Mouse (Mus musculus) forebrain, postnatal 0 days (tissue): ENCODE data around the gene Nhsl1. TPM values are rescaled to one million over a fixed set of nuclear protein-coding genes. Genes with fewer than 3 reads are reported as not detected.

Experiments
- ATAC-seq: fragments of 200-750 bp; cut with Nextera tagmentation; 2 replicates; pipeline ENCODE4 v1.8.0; 2017; ENCODE audit warnings: mild to moderate bottlenecking, moderate library complexity
- DNase-seq: peaks from one replicate; pipeline ENCODE4 v3.0.0-alpha.2; 2015
- H3K27ac ChIP-seq: fragments of 300-500 bp; sonication (generic); 2 replicates; pipeline ENCODE4 v1.5.1; 2014; ENCODE audit warnings: low read depth, mild to moderate bottlenecking, antibody characterized with exemption, low read length, moderate library complexity, mixed read lengths
- H3K27me3 ChIP-seq: fragments of 300-500 bp; sonication (generic); 2 replicates; pipeline ENCODE4 v1.6.1; 2014; ENCODE audit warnings: mild to moderate bottlenecking, low read length, mixed read lengths; ENCODE audit not compliant: insufficient read depth
- H3K36me3 ChIP-seq: fragments of 300-500 bp; sonication (generic); 2 replicates; pipeline ENCODE4 v1.6.1; 2014; ENCODE audit warnings: mild to moderate bottlenecking, moderate library complexity; ENCODE audit not compliant: insufficient read depth
- H3K4me1 ChIP-seq: fragments of 300-500 bp; sonication (generic); 2 replicates; pipeline ENCODE4 v1.6.1; 2014; ENCODE audit warnings: antibody characterized with exemption; ENCODE audit not compliant: insufficient read depth
- H3K4me2 ChIP-seq: fragments of 300-500 bp; sonication (generic); 2 replicates; pipeline ENCODE4 v1.6.1; 2014; ENCODE audit warnings: low read depth, mild to moderate bottlenecking, moderate library complexity
- H3K4me3 ChIP-seq: fragments of 300-500 bp; sonication (generic); 2 replicates; pipeline ENCODE4 v1.5.1; 2014; ENCODE audit warnings: low read depth, low read length, mixed read lengths
- H3K9ac ChIP-seq: fragments of 300-500 bp; sonication (generic); 2 replicates; pipeline ENCODE4 v1.6.1; 2014; ENCODE audit warnings: mild to moderate bottlenecking
- H3K9me3 ChIP-seq: fragments of 300-500 bp; sonication (generic); 2 replicates; pipeline ENCODE4 v1.6.1; 2016; ENCODE audit warnings: low read length
- CTCF ChIP-seq: sonication (generic); IDR thresholded peaks from 2 replicates; pipeline ENCODE4 v1.5.1; 2016; ENCODE audit warnings: antibody characterized with exemption, control low read depth, low read depth
- WGBS: fragments of 180-500 bp; shearing (Covaris S2); extraction: QIAGEN DNeasy Blood & Tissue Kit; methylation state at CpG from one replicate; pipeline ENCODE4 v1.1.7; 2014; 5-methylcytosine and 5-hydroxymethylcytosine counted together
- polyA plus RNA-seq: library from polyadenylated mRNA; unstranded; fragments of >200 nt; fragmentation: Nextera tagmentation; extraction: Ambion mirVana; gene quantifications from 2 replicates; pipeline ENCODE4 v1.2.1, GENCODE M21; 2015
- total RNA-seq: library from RNA; depleted of rRNA; stranded (reverse); fragments of >200 nt; gene quantifications from 2 replicates; pipeline ENCODE4 v1.2.3, GENCODE M21; 2014

Nhsl1 gene
- total and polyA plus RNA-seq, 2 experiments from 2014 or later: 8.9 to 22.0 TPM

DNA sequence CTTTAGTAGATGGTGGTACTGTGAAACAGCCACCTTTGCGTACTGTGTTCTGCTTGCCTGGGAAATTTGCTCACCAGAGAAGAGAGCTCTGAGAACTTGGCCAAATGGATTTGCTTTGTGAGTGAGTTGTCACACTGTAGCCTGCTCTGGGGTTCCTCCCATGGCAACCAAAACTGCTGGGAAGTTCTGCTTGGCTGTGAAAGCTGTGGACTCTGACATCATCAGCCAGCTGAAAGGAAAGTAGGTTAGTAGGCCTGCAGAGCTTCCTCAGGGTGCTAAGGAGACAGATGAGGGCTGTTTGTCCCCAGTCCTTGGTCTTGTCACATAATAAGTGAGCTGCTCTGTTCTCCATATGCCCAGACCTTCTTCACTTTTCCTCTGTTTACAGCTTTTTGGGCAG is 189.8 kb downstream of the Nhsl1 start:
- Histone ChIP-seq H3K4me3 (no peak overlapping the region), H3K4me1 (no peaks in the 10 kb centered on the region; the same call in 1 of the 2 replicates), H3K27ac (no peak overlapping the region), H3K9me3 (no peaks in the 10 kb centered on the region), H3K27me3 (no peaks in the 10 kb centered on the region), H3K9ac (no peak overlapping the region), H3K4me2 (no peak overlapping the region), H3K36me3 (no peaks in the 10 kb centered on the region)
- no peak for TF ChIP-seq CTCF
- WGBS: 61% methylated on average over 1 of the region's 1 CpGs
- peak; percentile 52 for DNase-seq
- peak; percentile 85 for ATAC-seq

DNA sequence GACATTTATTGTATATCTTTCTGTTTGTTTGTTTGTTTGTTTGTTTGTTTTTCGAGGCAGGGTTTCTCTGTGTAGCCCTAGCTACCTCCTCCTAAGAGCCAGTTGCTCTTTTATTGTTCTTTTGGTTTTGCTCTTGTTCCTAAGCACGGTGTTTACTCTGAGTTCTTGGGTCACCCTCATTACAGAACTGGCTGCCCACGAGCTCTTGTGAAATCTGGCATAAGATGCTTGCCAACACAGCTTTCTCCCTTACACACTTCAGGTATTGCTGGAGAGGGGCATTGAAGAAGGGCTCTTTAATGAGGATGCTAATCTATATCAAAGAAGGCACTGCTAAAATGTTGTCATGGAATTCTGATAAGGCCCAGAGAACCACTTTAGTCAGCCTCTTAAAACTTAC is 191.9 kb downstream of the Nhsl1 start:
- Histone ChIP-seq H3K4me2 (no peak overlapping the region), H3K36me3 (no peaks in the 10 kb centered on the region), H3K9ac (no peak overlapping the region), H3K4me3 (no peak overlapping the region), H3K27ac (no peak overlapping the region), H3K27me3 (no peaks in the 10 kb centered on the region), H3K9me3 (no peaks in the 10 kb centered on the region), H3K4me1 (no peaks in the 10 kb centered on the region; the same call in 1 of the 2 replicates)
- WGBS: 56% methylated on average over 3 of the region's 3 CpGs
- no peak for TF ChIP-seq CTCF
- no peak for DNase-seq
- ATAC-seq: no peak

DNA sequence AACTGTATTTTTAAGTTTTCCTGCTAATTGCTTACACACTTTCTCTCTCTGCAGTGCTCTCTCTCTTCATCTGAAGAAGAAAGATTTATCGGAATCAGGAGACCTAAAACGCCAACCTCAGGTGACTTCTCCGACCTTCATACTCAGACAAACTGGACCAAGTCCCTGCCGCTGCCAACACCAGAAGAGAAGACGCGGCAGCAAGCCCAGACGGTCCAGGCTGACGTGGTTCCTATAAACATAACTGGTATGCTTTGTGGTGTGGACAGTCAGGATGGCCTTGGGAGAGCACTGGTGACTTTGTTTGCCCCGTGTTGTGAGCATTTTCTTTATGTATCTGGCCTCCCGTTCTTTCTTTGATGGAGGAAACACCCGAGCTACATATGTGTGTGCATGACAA is 192.7 kb downstream of the Nhsl1 start:
- no peaks in the 10 kb centered on the region for H3K27me3 ChIP-seq
- H3K9me3 ChIP-seq: no peaks in the 10 kb centered on the region
- H3K4me2 ChIP-seq: no peak overlapping the region
- no peak overlapping the region for H3K27ac ChIP-seq
- no peaks in the 10 kb centered on the region for H3K36me3 ChIP-seq
- H3K9ac ChIP-seq: no peak overlapping the region
- no peak for TF ChIP-seq CTCF
- DNase-seq (no peak), ATAC-seq (no peak)
- no peaks in the 10 kb centered on the region for H3K4me1 ChIP-seq
- H3K4me3 ChIP-seq: no peak overlapping the region
- 87% methylated on average over 11 of the region's 11 CpGs for WGBS

DNA sequence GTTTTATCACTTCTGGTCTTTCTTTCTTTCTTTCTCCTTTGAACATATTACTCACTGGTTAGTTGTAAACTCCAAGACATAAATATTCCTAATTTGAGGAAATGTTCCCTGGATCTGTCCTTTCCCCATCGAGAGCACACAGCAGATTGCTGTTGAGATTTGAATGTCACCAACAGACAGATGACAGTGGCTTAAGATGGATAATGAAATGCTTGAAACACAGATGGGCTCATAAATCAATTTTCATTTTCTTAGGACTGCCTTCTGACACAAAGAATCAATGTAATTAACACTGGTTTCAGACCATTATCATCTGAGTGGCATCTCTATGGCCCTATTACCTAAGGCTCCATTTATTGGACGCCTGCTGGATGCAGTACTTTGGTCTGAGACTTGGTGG is 203.8 kb downstream of the Nhsl1 start:
- H3K9me3 ChIP-seq: no peaks in the 10 kb centered on the region
- peaks cover 14% of the 10 kb centered on the region; the same call in 1 of the 2 replicates for H3K36me3 ChIP-seq
- H3K4me2 ChIP-seq: no peak overlapping the region
- no peak overlapping the region for H3K9ac ChIP-seq
- ATAC-seq (peak; percentile 21; the same call in 1 of the 2 replicates), DNase-seq (no peak)
- WGBS: 44% methylated on average over 2 of the region's 2 CpGs
- H3K27me3 ChIP-seq: no peaks in the 10 kb centered on the region
- H3K4me3 ChIP-seq: no peak overlapping the region
- peaks cover 5% of the 10 kb centered on the region; the same call in 1 of the 2 replicates for H3K4me1 ChIP-seq
- no peak for TF ChIP-seq CTCF
- no peak overlapping the region for H3K27ac ChIP-seq

DNA sequence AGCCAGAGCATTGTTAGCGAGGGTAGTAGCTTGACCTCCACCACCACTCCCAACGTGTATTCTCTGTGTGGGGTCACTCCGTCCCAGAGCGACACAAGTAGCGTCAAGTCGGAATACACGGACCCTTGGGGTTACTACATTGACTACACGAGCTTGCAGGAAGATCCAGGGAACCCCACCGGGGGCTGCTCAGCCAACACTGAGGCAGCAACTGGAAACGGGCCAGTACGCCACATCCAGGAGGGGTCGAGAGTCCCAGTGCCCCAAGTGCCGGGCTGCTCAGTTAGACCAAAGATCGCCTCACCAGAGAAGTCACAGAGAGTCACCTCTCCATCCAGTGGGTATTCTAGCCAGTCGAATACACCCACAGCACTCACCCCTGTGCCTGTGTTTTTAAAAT is 206.5 kb downstream of the Nhsl1 start:
- WGBS: 80% methylated on average over 15 of the region's 15 CpGs
- peaks cover 5% of the 10 kb centered on the region; the same call in 1 of the 2 replicates for H3K4me1 ChIP-seq
- H3K9me3 ChIP-seq: no peaks in the 10 kb centered on the region
- ATAC-seq (no peak), DNase-seq (no peak)
- H3K27ac ChIP-seq: no peak overlapping the region
- H3K4me3 ChIP-seq: no peak overlapping the region
- no peaks in the 10 kb centered on the region for H3K27me3 ChIP-seq
- no peak overlapping the region for H3K4me2 ChIP-seq
- no peak for TF ChIP-seq CTCF
- H3K36me3 ChIP-seq: peaks cover 14% of the 10 kb centered on the region; the same call in 1 of the 2 replicates
- H3K9ac ChIP-seq: no peak overlapping the region

DNA sequence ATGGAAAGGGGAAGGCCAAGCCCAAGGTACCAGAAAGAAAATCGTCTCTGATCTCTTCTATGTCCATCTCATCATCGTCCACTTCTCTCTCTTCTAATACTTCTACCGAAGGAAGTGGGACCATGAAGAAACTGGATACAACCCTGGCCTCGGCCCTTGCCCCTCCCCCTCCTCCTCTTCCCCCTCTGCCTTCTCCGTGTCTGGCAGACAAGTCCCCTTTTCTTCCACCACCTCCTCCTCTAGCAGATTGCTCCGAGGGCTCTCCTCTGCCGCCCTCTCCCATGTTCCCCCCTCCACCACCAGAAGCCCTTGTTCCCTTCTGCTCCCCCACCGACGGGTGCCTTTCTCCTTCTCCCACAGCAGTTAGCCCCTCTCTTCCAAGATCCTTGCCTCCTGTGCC is 206.9 kb downstream of the Nhsl1 start:
- peaks cover 14% of the 10 kb centered on the region; the same call in 1 of the 2 replicates for H3K36me3 ChIP-seq
- ATAC-seq (no peak), DNase-seq (no peak)
- H3K4me1 ChIP-seq: peaks cover 5% of the 10 kb centered on the region; the same call in 1 of the 2 replicates
- no peaks in the 10 kb centered on the region for H3K27me3 ChIP-seq
- TF ChIP-seq CTCF: no peak
- no peaks in the 10 kb centered on the region for H3K9me3 ChIP-seq
- no peak overlapping the region for H3K9ac ChIP-seq
- 0 out of 2 replicates have a peak overlapping the region, but pooled peaks have one; percentile 31 for H3K27ac ChIP-seq
- 51% methylated on average over 9 of the region's 9 CpGs for WGBS
- no peak overlapping the region for H3K4me3 ChIP-seq
- H3K4me2 ChIP-seq: no peak overlapping the region

DNA sequence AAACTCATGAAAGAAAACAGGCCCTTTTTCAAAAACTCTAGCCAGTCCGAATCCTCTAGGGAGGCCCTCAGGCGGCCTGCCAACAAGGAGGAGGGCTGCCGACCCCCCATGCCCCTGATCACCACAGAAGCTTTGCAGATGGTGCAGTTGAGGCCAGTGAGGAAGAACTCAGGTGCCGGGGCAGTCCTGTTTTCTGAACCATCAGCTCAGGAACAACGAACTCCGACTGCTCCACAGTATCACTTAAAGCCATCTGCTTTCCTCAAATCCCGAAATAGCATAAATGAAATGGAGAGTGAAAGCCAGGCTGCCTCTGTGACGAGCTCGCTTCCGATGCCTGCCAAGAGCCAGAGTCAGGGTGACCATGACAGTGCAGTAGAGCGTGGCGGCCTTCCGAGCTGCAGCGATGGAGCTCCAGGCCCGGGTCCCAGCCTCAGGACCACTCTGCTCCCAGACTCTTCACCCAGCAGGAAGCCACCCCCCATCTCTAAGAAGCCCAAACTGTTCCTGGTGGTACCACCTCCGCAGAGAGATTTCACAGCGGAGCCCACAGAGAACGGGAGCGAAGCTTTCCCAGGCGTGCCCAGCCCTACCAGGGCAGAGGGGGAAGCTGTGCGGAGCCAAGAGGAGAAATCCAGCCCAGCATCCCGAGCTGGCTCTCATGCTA is 207.5 kb downstream of the Nhsl1 start:
- 0 out of 2 replicates have a peak overlapping the region, but pooled peaks have one; percentile 31 for H3K27ac ChIP-seq
- no peak overlapping the region for H3K4me3 ChIP-seq
- no peaks in the 10 kb centered on the region for H3K27me3 ChIP-seq
- TF ChIP-seq CTCF: no peak
- peaks cover 5% of the 10 kb centered on the region; the same call in 1 of the 2 replicates for H3K4me1 ChIP-seq
- DNase-seq (peak; percentile 60), ATAC-seq (peak; percentile 60)
- no peak overlapping the region for H3K9ac ChIP-seq
- H3K4me2 ChIP-seq: peak overlapping the region; percentile 14
- 56% methylated on average over 22 of the region's 22 CpGs for WGBS
- peaks cover 16% of the 10 kb centered on the region; the same call in 1 of the 2 replicates for H3K36me3 ChIP-seq
- H3K9me3 ChIP-seq: no peaks in the 10 kb centered on the region
